Mouse (Mus musculus) heart, embryonic 16.5 days (tissue): ENCODE measurements around the gene Slc25a44. TPM values are rescaled to one million over a fixed set of nuclear protein-coding genes. Genes with fewer than 3 reads are reported as not detected.
"Not testable (repeated sequence)": the region's sequence is repeated elsewhere in the genome, so short reads cannot be mapped to it uniquely, and the experiment has no call there.

ENCODE experiments used
- ATAC-seq: fragments of 200-750 bp; cut with Nextera tagmentation; replicated peaks from 2 replicates; pipeline ENCODE4 v1.8.0; 2017; ENCODE audit warnings: moderate number of reproducible peaks; ENCODE audit not compliant: insufficient read depth, low FRiP score; ENCODE audit errors: extremely low read depth
- H3K27ac ChIP-seq: fragments of 300-500 bp; sonication (generic); 2 replicates; pipeline ENCODE4 v1.5.1; 2014; ENCODE audit warnings: mild to moderate bottlenecking, low read length, control low read depth, moderate library complexity
- H3K27me3 ChIP-seq: fragments of 300-500 bp; sonication (generic); 2 replicates; pipeline ENCODE4 v1.6.1; 2014; ENCODE audit warnings: low read length, mixed read lengths; ENCODE audit not compliant: control insufficient read depth, insufficient read depth
- H3K36me3 ChIP-seq: fragments of 300-500 bp; sonication (generic); 2 replicates; pipeline ENCODE4 v1.6.1; 2014; ENCODE audit not compliant: control insufficient read depth, insufficient read depth
- H3K4me1 ChIP-seq: fragments of 300-500 bp; sonication (generic); 2 replicates; pipeline ENCODE4 v1.6.1; 2014; ENCODE audit warnings: low read length, mixed read lengths; ENCODE audit not compliant: control insufficient read depth, insufficient read depth
- H3K4me2 ChIP-seq: fragments of 300-500 bp; sonication (generic); 2 replicates; pipeline ENCODE4 v1.6.1; 2014; ENCODE audit warnings: low read depth, mild to moderate bottlenecking, control low read depth, low read length
- H3K4me3 ChIP-seq: fragments of 300-500 bp; sonication (generic); 2 replicates; pipeline ENCODE4 v1.5.1; 2014; ENCODE audit warnings: mild to moderate bottlenecking, control low read depth, low read length
- H3K9ac ChIP-seq: fragments of 300-500 bp; sonication (generic); 2 replicates; pipeline ENCODE4 v1.6.1; 2014; ENCODE audit warnings: low read length, control low read depth
- H3K9me3 ChIP-seq: fragments of 300-500 bp; sonication (generic); replicated peaks from 2 replicates; pipeline ENCODE4 v1.6.1; 2016; ENCODE audit warnings: low read length; ENCODE audit not compliant: control insufficient read depth
- WGBS: fragments of 180-500 bp; shearing (Covaris S2); extraction: QIAGEN DNeasy Blood & Tissue Kit; methylation state at CpG from one replicate; pipeline ENCODE4 v1.1.7; 2014; 5-methylcytosine and 5-hydroxymethylcytosine counted together
- polyA plus RNA-seq: library from polyadenylated mRNA; unstranded; fragments of >200 nt; fragmentation: Nextera tagmentation; extraction: Ambion mirVana; gene quantifications from 2 replicates; pipeline ENCODE4 v1.2.1, GENCODE M21; 2015

Gene Slc25a44
- polyA plus RNA-seq, 1 experiment from 2014 or later: 13.3 TPM

- not testable (repeated sequence) for H3K27ac ChIP-seq, H3K9ac ChIP-seq, H3K4me2 ChIP-seq, H3K4me3 ChIP-seq, ATAC-seq, H3K36me3 ChIP-seq, H3K9me3 ChIP-seq
- WGBS: 62% methylated on average over 7 of the region's 7 CpGs
- H3K4me1 ChIP-seq: peaks cover 14% of the 10 kb centered on the region
- peaks cover 13% of the 10 kb centered on the region for H3K27me3 ChIP-seq
These were observed 56.4 kb downstream of the Slc25a44 start for GRCm38 (mm10) chr3:88368511-88368910.

GRCm38 (mm10) chr3:88367517-88367916, 57.4 kb downstream of the Slc25a44 start:
- Histone ChIP-seq H3K27me3 (peaks cover 13% of the 10 kb centered on the region), H3K4me1 (peaks cover 18% of the 10 kb centered on the region)
- WGBS: 55% methylated on average over 3 of the region's 7 CpGs
- H3K4me3 ChIP-seq, H3K27ac ChIP-seq, H3K36me3 ChIP-seq, H3K9me3 ChIP-seq, ATAC-seq, H3K4me2 ChIP-seq, H3K9ac ChIP-seq: not testable (repeated sequence)

- H3K4me3 ChIP-seq: 0 out of 2 replicates have a peak overlapping the region, but pooled peaks have one; percentile 23
- not testable (repeated sequence) for H3K27ac ChIP-seq, H3K9me3 ChIP-seq, H3K9ac ChIP-seq, H3K36me3 ChIP-seq
- peak; percentile 50; the same call in 1 of the 2 replicates for ATAC-seq
- peaks cover 18% of the 10 kb centered on the region for H3K4me1 ChIP-seq
- 3% methylated on average over 17 of the region's 22 CpGs for WGBS
- peaks cover 13% of the 10 kb centered on the region for H3K27me3 ChIP-seq
- peak overlapping the region; percentile 48 for H3K4me2 ChIP-seq
These were observed 58.0 kb downstream of the Slc25a44 start for GRCm38 (mm10) chr3:88366830-88367428.

GRCm38 (mm10) chr3:88365705-88366361, 59.1 kb downstream of the Slc25a44 start:
- WGBS: 36% methylated on average over 34 of the region's 34 CpGs
- H3K27me3 ChIP-seq: peaks cover 13% of the 10 kb centered on the region
- H3K4me1 ChIP-seq: peaks cover 18% of the 10 kb centered on the region
- peaks cover 6% of the 10 kb centered on the region; the same call in 1 of the 2 replicates for H3K9me3 ChIP-seq
- H3K9ac ChIP-seq: no peak overlapping the region
- no peak overlapping the region for H3K4me2 ChIP-seq
- H3K27ac ChIP-seq: no peak overlapping the region
- H3K36me3 ChIP-seq: peaks cover 11% of the 10 kb centered on the region
- ATAC-seq: no peak
- H3K4me3 ChIP-seq: no peak overlapping the region

- Histone ChIP-seq H3K4me2 (peak within 1 kb of the TSS; percentile 58), H3K9ac (peak within 1 kb of the TSS; percentile 55), H3K4me1 (peaks cover 19% of the 10 kb centered on the region), H3K27ac (no peak within 1 kb of the TSS), H3K27me3 (peaks cover 13% of the 10 kb centered on the region), H3K9me3 (no peaks in the 10 kb centered on the region), H3K4me3 (peak within 1 kb of the TSS; percentile 28), H3K36me3 (peaks cover 22% of the 10 kb centered on the region)
- ATAC-seq: peak; percentile 38; the same call in 1 of the 2 replicates
- WGBS: 5% methylated on average over 16 of the region's 16 CpGs
These were observed 60.6 kb downstream of the Slc25a44 start, which contains the start of gene Paqr6 for GRCm38 (mm10) chr3:88364337-88364736. Paqr6 (plus strand) TSS chr3:88364584.

- Histone ChIP-seq H3K27ac (no peak overlapping the region), H3K9ac (no peak overlapping the region), H3K4me2 (no peak overlapping the region), H3K36me3 (peaks cover 28% of the 10 kb centered on the region), H3K4me3 (no peak overlapping the region), H3K9me3 (no peaks in the 10 kb centered on the region), H3K4me1 (peaks cover 21% of the 10 kb centered on the region), H3K27me3 (peaks cover 13% of the 10 kb centered on the region)
- 47% methylated on average over 4 of the region's 4 CpGs for WGBS
- peak; percentile 20; the same call in 1 of the 2 replicates for ATAC-seq
These were observed 61.2 kb downstream of the Slc25a44 start for GRCm38 (mm10) chr3:88363700-88364099.

- H3K36me3 ChIP-seq: peaks cover 43% of the 10 kb centered on the region
- no peak for ATAC-seq
- WGBS: 84% methylated on average over 2 of the region's 2 CpGs
These were observed 63.2 kb downstream of the Slc25a44 start for GRCm38 (mm10) chr3:88361612-88362313.

GRCm38 (mm10) chr3:88361096-88361495, 63.8 kb downstream of the Slc25a44 start:
- Histone ChIP-seq H3K36me3 (peaks cover 49% of the 10 kb centered on the region), H3K4me3 (no peak overlapping the region), H3K27ac (no peak overlapping the region), H3K4me1 (peaks cover 21% of the 10 kb centered on the region), H3K27me3 (peaks cover 11% of the 10 kb centered on the region), H3K4me2 (no peak overlapping the region), H3K9me3 (no peaks in the 10 kb centered on the region), H3K9ac (no peak overlapping the region)
- ATAC-seq: no peak
- 66% methylated on average over 6 of the region's 6 CpGs for WGBS

More at GRCm38 (mm10) chr3:88361612-88362313, 63.2 kb downstream of the Slc25a44 start:
- Histone ChIP-seq H3K4me2 (no peak overlapping the region), H3K4me1 (peaks cover 21% of the 10 kb centered on the region), H3K27ac (no peak overlapping the region), H3K4me3 (no peak overlapping the region), H3K9ac (no peak overlapping the region), H3K27me3 (peaks cover 13% of the 10 kb centered on the region), H3K9me3 (no peaks in the 10 kb centered on the region)
